Mouse (Mus musculus) hindbrain, embryonic 15.5 days (tissue): ENCODE measurements around the gene Timp3. TPM values are rescaled to one million over a fixed set of nuclear protein-coding genes. Genes with fewer than 3 reads are reported as not detected.

Source experiments
- ATAC-seq: fragments of 200-750 bp; cut with Nextera tagmentation; 2 replicates; pipeline ENCODE4 v1.8.0; 2017; ENCODE audit warnings: low read depth, moderate number of reproducible peaks, moderate TSS enrichment; ENCODE audit not compliant: low FRiP score
- H3K27ac ChIP-seq: fragments of 300-500 bp; sonication (generic); replicated peaks from 2 replicates; pipeline ENCODE4 v1.5.1; 2015; ENCODE audit warnings: mild to moderate bottlenecking, inconsistent platforms
- H3K27me3 ChIP-seq: fragments of 300-500 bp; sonication (generic); 2 replicates; pipeline ENCODE4 v1.6.1; 2015; ENCODE audit warnings: control low read depth, inconsistent platforms
- H3K36me3 ChIP-seq: fragments of 300-500 bp; sonication (generic); 2 replicates; pipeline ENCODE4 v1.6.1; 2015; ENCODE audit warnings: control low read depth, inconsistent platforms
- H3K4me1 ChIP-seq: fragments of 300-500 bp; sonication (generic); replicated peaks from 2 replicates; pipeline ENCODE4 v1.6.1; 2015; ENCODE audit warnings: control low read depth, inconsistent platforms
- H3K4me2 ChIP-seq: fragments of 300-500 bp; sonication (generic); 2 replicates; pipeline ENCODE4 v1.6.1; 2015; ENCODE audit warnings: moderate library complexity, mild to moderate bottlenecking, inconsistent platforms
- H3K4me3 ChIP-seq: fragments of 300-500 bp; sonication (generic); 2 replicates; pipeline ENCODE4 v1.5.1; 2015; ENCODE audit warnings: mild to moderate bottlenecking, inconsistent platforms
- H3K9ac ChIP-seq: fragments of 300-500 bp; sonication (generic); 2 replicates; pipeline ENCODE4 v1.6.1; 2015; ENCODE audit warnings: inconsistent platforms
- H3K9me3 ChIP-seq: fragments of 300-500 bp; sonication (generic); 2 replicates; pipeline ENCODE4 v1.6.1; 2016; ENCODE audit warnings: control low read depth, inconsistent platforms
- WGBS: fragments of 180-500 bp; shearing (Covaris S2); methylation state at CpG from one replicate; pipeline ENCODE4 v1.1.7; 2015; 5-methylcytosine and 5-hydroxymethylcytosine counted together
- polyA plus RNA-seq: library from polyadenylated mRNA; unstranded; fragments of >200 nt; fragmentation: Nextera tagmentation; extraction: Ambion mirVana; gene quantifications from 2 replicates; pipeline ENCODE4 v1.2.1, GENCODE M21; 2015

Gene Timp3
- polyA plus RNA-seq, 1 experiment from 2014 or later = 42.2 TPM

GRCm38 (mm10) chr10:86278481-86278880 lies 21.7 kb upstream of the Timp3 start:
- Histone ChIP-seq H3K9me3 (no peaks in the 10 kb centered on the region), H3K4me1 (no peaks in the 10 kb centered on the region), H3K4me3 (no peak overlapping the region), H3K9ac (no peak overlapping the region), H3K27ac (no peak overlapping the region), H3K36me3 (no peaks in the 10 kb centered on the region), H3K27me3 (no peaks in the 10 kb centered on the region), H3K4me2 (no peak overlapping the region)
- ATAC-seq = no peak
- 89% methylated on average over 2 of the region's 2 CpGs for WGBS

DNA sequence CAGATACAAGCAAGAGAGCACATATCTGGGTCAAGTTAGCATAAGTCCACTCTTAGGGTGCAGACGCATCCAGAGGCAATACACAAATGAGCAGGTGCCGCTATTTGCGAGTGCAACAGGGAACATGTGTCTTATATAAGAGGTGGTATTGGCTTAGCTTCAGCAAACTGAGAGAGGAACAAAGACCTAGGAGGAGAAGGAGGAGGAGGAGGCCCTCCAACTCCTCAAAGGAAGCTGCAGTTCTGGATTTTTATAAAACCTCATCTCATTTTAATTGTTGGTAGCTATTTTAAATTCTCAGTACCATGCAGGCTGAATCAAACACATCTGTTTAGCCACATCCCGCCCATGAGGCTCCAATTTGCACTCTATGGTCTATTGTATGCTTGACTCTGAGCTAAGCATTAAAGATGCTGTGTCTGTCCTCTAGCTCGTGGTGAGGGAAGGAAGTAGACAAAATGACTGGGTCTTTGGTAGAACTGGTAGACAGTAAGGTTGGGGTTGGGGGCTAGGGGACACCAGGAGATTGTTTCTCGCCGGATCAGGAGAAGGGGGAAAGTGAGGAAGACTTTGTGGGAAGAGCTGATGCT lies 20.5 kb upstream of the Timp3 start:
- ATAC-seq = no peak
- Histone ChIP-seq H3K9ac (no peak overlapping the region), H3K4me3 (no peak overlapping the region), H3K9me3 (no peaks in the 10 kb centered on the region), H3K4me1 (no peaks in the 10 kb centered on the region), H3K4me2 (no peak overlapping the region), H3K27me3 (no peaks in the 10 kb centered on the region), H3K36me3 (no peaks in the 10 kb centered on the region), H3K27ac (no peak overlapping the region)
- 91% methylated on average over 7 of the region's 7 CpGs for WGBS

GRCm38 (mm10) chr10:86281238-86281637 lies 18.9 kb upstream of the Timp3 start:
- Histone ChIP-seq H3K4me1 (no peaks in the 10 kb centered on the region), H3K9me3 (no peaks in the 10 kb centered on the region), H3K27ac (no peak overlapping the region), H3K27me3 (no peaks in the 10 kb centered on the region), H3K36me3 (no peaks in the 10 kb centered on the region), H3K9ac (no peak overlapping the region), H3K4me3 (no peak overlapping the region), H3K4me2 (no peak overlapping the region)
- 88% methylated on average over 8 of the region's 8 CpGs for whole genome bisulfite sequencing
- ATAC-seq = no peak

GRCm38 (mm10) chr10:86286508-86286907 lies 13.7 kb upstream of the Timp3 start:
- Histone ChIP-seq H3K27ac (no peak overlapping the region), H3K4me2 (no peak overlapping the region), H3K4me1 (no peaks in the 10 kb centered on the region), H3K27me3 (no peaks in the 10 kb centered on the region), H3K9ac (no peak overlapping the region), H3K36me3 (peaks cover 3% of the 10 kb centered on the region; the same call in 1 of the 2 replicates), H3K4me3 (no peak overlapping the region), H3K9me3 (no peaks in the 10 kb centered on the region)
- WGBS = 94% methylated on average over 7 of the region's 7 CpGs
- ATAC-seq = no peak

- H3K4me1 ChIP-seq = no peaks in the 10 kb centered on the region
- no peak overlapping the region for H3K9ac ChIP-seq
- H3K27ac ChIP-seq = no peak overlapping the region
- WGBS = 88% methylated on average over 8 of the region's 8 CpGs
- peaks cover 3% of the 10 kb centered on the region; the same call in 1 of the 2 replicates for H3K36me3 ChIP-seq
- no peak for ATAC-seq
- H3K4me3 ChIP-seq = no peak overlapping the region
- H3K4me2 ChIP-seq = no peak overlapping the region
- no peaks in the 10 kb centered on the region for H3K9me3 ChIP-seq
- H3K27me3 ChIP-seq = no peaks in the 10 kb centered on the region
Observed at GRCm38 (mm10) chr10:86290109-86290771, 9.9 kb upstream of the Timp3 start.

- Histone ChIP-seq H3K36me3 (peaks cover 3% of the 10 kb centered on the region; the same call in 1 of the 2 replicates), H3K27ac (no peak overlapping the region), H3K4me3 (no peak overlapping the region), H3K27me3 (no peaks in the 10 kb centered on the region), H3K9ac (no peak overlapping the region), H3K4me2 (no peak overlapping the region), H3K4me1 (peaks cover 8% of the 10 kb centered on the region), H3K9me3 (no peaks in the 10 kb centered on the region)
- ATAC-seq = no peak
- 79% methylated on average over 1 of the region's 1 CpGs for WGBS
Observed at GRCm38 (mm10) chr10:86293880-86294279, 6.3 kb upstream of the Timp3 start.

DNA sequence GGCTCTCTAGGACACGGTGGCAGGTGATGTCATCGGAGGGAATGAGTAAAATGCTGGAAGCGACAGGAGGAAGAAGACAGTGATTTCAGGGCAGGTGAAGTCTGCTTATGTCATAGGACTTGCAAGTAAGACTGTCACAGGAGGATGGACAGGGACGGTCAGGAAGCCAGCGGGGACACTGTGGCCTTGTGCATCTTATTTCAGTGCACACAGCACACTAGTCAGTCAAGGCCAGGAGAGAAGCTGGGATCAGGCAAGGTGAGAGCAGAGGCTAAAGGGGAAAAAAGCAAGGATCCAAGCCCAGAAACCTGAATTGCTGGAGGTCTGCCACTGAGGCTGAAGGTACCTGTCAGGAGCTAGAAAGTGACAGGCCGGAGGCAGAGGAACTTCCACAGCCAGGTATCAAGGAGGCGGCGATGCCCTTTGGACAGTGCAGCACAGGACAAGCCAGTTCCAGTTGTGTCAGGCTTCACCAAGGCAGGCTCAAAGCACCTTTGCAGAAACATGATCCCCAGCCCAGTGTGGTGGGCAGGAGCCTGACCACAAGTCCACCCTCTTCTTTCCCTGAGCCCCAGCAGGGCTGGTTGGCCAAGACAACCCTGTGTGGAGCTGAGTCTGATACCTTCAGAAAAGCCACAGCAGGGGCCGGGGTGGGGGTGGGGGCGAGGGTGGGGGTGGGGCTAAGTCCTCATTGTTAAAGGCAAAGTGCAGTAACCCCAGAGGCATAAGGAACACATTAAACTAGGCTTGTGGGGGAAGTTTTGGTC lies 5.4 kb upstream of the Timp3 start:
- Histone ChIP-seq H3K4me3 (no peak overlapping the region), H3K9me3 (no peaks in the 10 kb centered on the region), H3K36me3 (no peaks in the 10 kb centered on the region), H3K4me2 (no peak overlapping the region), H3K27ac (no peak overlapping the region), H3K4me1 (peaks cover 8% of the 10 kb centered on the region), H3K27me3 (no peaks in the 10 kb centered on the region; the same call in 1 of the 2 replicates), H3K9ac (no peak overlapping the region)
- WGBS = 70% methylated on average over 10 of the region's 10 CpGs
- no peak for ATAC-seq

GRCm38 (mm10) chr10:86295454-86296098 lies 4.6 kb upstream of the Timp3 start:
- Histone ChIP-seq H3K27me3 (no peaks in the 10 kb centered on the region; the same call in 1 of the 2 replicates), H3K4me3 (no peak overlapping the region), H3K36me3 (no peaks in the 10 kb centered on the region), H3K9me3 (no peaks in the 10 kb centered on the region), H3K4me2 (peak overlapping the region; percentile 42), H3K27ac (no peak overlapping the region), H3K9ac (no peak overlapping the region), H3K4me1 (peaks cover 15% of the 10 kb centered on the region)
- ATAC-seq = 0 out of 2 replicates have a peak, but pooled peaks have one; percentile 6
- WGBS = 33% methylated on average over 13 of the region's 13 CpGs

GRCm38 (mm10) chr10:86296111-86296510 lies 4.1 kb upstream of the Timp3 start:
- H3K27me3 ChIP-seq = no peaks in the 10 kb centered on the region; the same call in 1 of the 2 replicates
- peak; percentile 47 for ATAC-seq
- no peaks in the 10 kb centered on the region for H3K9me3 ChIP-seq
- peak overlapping the region; percentile 42 for H3K4me2 ChIP-seq
- 2% methylated on average over 14 of the region's 14 CpGs for WGBS
- no peaks in the 10 kb centered on the region for H3K36me3 ChIP-seq
- peaks cover 20% of the 10 kb centered on the region for H3K4me1 ChIP-seq
- no peak overlapping the region for H3K9ac ChIP-seq
- H3K27ac ChIP-seq = no peak overlapping the region
- no peak overlapping the region for H3K4me3 ChIP-seq

GRCm38 (mm10) chr10:86297307-86297706 lies 2.9 kb upstream of the Timp3 start:
- no peak overlapping the region for H3K9ac ChIP-seq
- no peak for ATAC-seq
- H3K36me3 ChIP-seq = no peaks in the 10 kb centered on the region
- no peak overlapping the region for H3K27ac ChIP-seq
- H3K4me3 ChIP-seq = no peak overlapping the region
- no peak overlapping the region for H3K4me2 ChIP-seq
- 97% methylated on average over 2 of the region's 2 CpGs for WGBS
- H3K4me1 ChIP-seq = peaks cover 31% of the 10 kb centered on the region
- peaks cover 5% of the 10 kb centered on the region for H3K27me3 ChIP-seq
- no peaks in the 10 kb centered on the region for H3K9me3 ChIP-seq

DNA sequence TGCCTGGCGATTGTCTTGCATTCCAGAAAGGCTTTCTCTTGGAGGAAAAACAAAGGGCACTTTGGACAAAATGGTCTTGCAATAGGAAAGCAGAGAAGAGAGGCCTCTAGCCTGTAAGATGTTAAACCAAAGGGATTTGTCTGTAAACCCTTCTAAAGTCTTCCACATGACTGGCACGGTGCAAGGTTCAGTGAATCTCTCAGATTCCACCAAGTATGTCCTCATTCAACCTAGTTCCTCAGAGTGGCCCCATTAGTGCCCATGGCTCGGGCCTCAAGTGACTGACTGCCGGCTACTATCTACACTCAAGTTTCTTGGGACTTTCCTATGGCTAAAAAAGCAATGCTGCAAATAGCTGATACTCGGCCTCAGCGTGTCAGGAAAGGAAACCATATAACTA lies 1.8 kb upstream of the Timp3 start:
- ATAC-seq = no peak
- Histone ChIP-seq H3K9ac (no peak overlapping the region), H3K4me1 (peaks cover 40% of the 10 kb centered on the region), H3K4me2 (no peak overlapping the region), H3K27me3 (peaks cover 5% of the 10 kb centered on the region), H3K4me3 (no peak overlapping the region), H3K27ac (no peak overlapping the region), H3K9me3 (no peaks in the 10 kb centered on the region), H3K36me3 (no peaks in the 10 kb centered on the region)
- 75% methylated on average over 6 of the region's 6 CpGs for WGBS

- H3K27ac ChIP-seq = no peak overlapping the region
- H3K4me2 ChIP-seq = peak overlapping the region; percentile 79
- peaks cover 53% of the 10 kb centered on the region for H3K4me1 ChIP-seq
- H3K36me3 ChIP-seq = no peaks in the 10 kb centered on the region
- ATAC-seq = no peak
- no peaks in the 10 kb centered on the region for H3K9me3 ChIP-seq
- peak overlapping the region; percentile 45 for H3K4me3 ChIP-seq
- WGBS = 37% methylated on average over 6 of the region's 6 CpGs
- peaks cover 5% of the 10 kb centered on the region for H3K27me3 ChIP-seq
- H3K9ac ChIP-seq = peak overlapping the region; percentile 59
Observed at GRCm38 (mm10) chr10:86299795-86300194, 377 bp upstream of the Timp3 start.
